8 mouse cellular contexts compared by ENCODE assay signal in the genomic region with DNA sequence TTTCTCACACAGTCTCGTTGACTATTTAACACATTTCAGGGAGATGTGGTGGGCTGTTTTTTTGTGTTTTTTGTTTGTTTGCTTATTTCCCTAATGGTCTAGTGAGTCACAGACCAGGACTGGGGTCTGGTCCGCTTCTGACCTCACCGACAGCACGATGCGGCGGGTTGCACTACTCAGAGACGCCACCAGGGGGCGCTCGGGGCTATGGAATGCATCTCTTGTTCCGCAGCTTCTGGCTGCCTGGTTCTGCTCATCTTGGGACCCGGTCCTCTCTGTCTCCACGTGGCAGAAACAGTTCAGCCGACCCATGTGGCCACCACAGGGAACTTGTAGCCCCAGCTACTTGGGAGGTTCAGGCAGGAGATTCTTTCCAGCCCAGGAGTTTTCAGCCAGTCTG. TPM values are rescaled to one million over a fixed set of nuclear protein-coding genes. Genes with fewer than 3 reads are reported as not detected.
DNase-seq lines count a peak whose midpoint lies in the region; ATAC-seq and TF ChIP-seq lines count a peak whose summit lies in the region.

No protein-coding gene starts in this region.

- no peaks in the 10 kb centered on the region for H3K9me3 ChIP-seq in intestine, postnatal 0 days (ENCODE audit: control insufficient read depth)
- no peaks in the 10 kb centered on the region for H3K9me3 ChIP-seq in limb, embryonic 11.5 days (ENCODE audit: control insufficient read depth, low read length)
- no peaks in the 10 kb centered on the region for H3K9me3 ChIP-seq in stomach, postnatal 0 days (ENCODE audit: control insufficient read depth, low read length)

- H3K27ac ChIP-seq in intestine, postnatal 0 days (ENCODE audit: low read depth, low read length), result no peak overlapping the region
- H3K27ac ChIP-seq in limb, embryonic 11.5 days (replicated peaks; ENCODE audit: low read depth, low read length), result no peak overlapping the region
- H3K27ac ChIP-seq in stomach, postnatal 0 days (replicated peaks), result 0 out of 2 replicates have a peak overlapping the region, but pooled peaks have one; percentile 35

- no peak for TF ChIP-seq EP300 in stomach, postnatal 0 days (optimal IDR thresholded peaks at IDR 0.05)

- H3K4me3 ChIP-seq in intestine, postnatal 0 days (ENCODE audit: low read depth, low read length), result no peak overlapping the region
- no peak overlapping the region for H3K4me3 ChIP-seq in limb, embryonic 11.5 days (ENCODE audit: low read depth, low read length)
- no peak overlapping the region for H3K4me3 ChIP-seq in stomach, postnatal 0 days (ENCODE audit: low read depth, low read length)

- no peak overlapping the region for H3K9ac ChIP-seq in intestine, postnatal 0 days (ENCODE audit: low read depth, low read length)
- peak overlapping the region; percentile 24; the same call in 1 of the 2 replicates for H3K9ac ChIP-seq in limb, embryonic 11.5 days (ENCODE audit: low read length)
- H3K9ac ChIP-seq in stomach, postnatal 0 days (ENCODE audit: low read length), result no peak overlapping the region

- ATAC-seq in common myeloid progenitor, adult 5-6 weeks (replicated peaks; ENCODE audit: low read depth, poor library complexity, severe bottlenecking), result peak; percentile 70
- peak; percentile 36; the same call in 1 of the 2 replicates for ATAC-seq in intestine, postnatal 0 days
- no peak for ATAC-seq in limb, embryonic 11.5 days (ENCODE audit: insufficient number of reproducible peaks, low FRiP score, low TSS enrichment, low read depth)
- ATAC-seq in stomach, postnatal 0 days (ENCODE audit: low FRiP score, low TSS enrichment), result peak; percentile 43

- H3K36me3 ChIP-seq in intestine, postnatal 0 days (ENCODE audit: control insufficient read depth, insufficient read depth), result no peaks in the 10 kb centered on the region
- H3K36me3 ChIP-seq in limb, embryonic 11.5 days (ENCODE audit: control insufficient read depth, insufficient read depth, low read length), result no peaks in the 10 kb centered on the region
- H3K36me3 ChIP-seq in stomach, postnatal 0 days (ENCODE audit: control insufficient read depth, insufficient read depth, low read length), result no peaks in the 10 kb centered on the region

- no peaks in the 10 kb centered on the region for H3K27me3 ChIP-seq in intestine, postnatal 0 days (replicated peaks; ENCODE audit: control insufficient read depth, insufficient read depth, low read length)
- H3K27me3 ChIP-seq in limb, embryonic 11.5 days (ENCODE audit: control insufficient read depth, insufficient read depth, low read length), result no peaks in the 10 kb centered on the region
- H3K27me3 ChIP-seq in stomach, postnatal 0 days (ENCODE audit: control insufficient read depth, insufficient read depth, low read length), result no peaks in the 10 kb centered on the region

- H3K4me2 ChIP-seq in intestine, postnatal 0 days (replicated peaks; ENCODE audit: low read depth), result no peak overlapping the region
- no peak overlapping the region for H3K4me2 ChIP-seq in limb, embryonic 11.5 days (ENCODE audit: low read depth, severe bottlenecking)
- no peak overlapping the region for H3K4me2 ChIP-seq in stomach, postnatal 0 days (replicated peaks; ENCODE audit: low read depth)

- H3K4me1 ChIP-seq in intestine, postnatal 0 days (replicated peaks; ENCODE audit: control insufficient read depth, insufficient read depth, low read length), result no peaks in the 10 kb centered on the region
- H3K4me1 ChIP-seq in limb, embryonic 11.5 days (ENCODE audit: control insufficient read depth, insufficient read depth, low read length), result peaks cover 3% of the 10 kb centered on the region; the same call in 1 of the 2 replicates
- 0 out of 2 replicates have a peak, but pooled peaks cover 1% of the 10 kb centered on the region for H3K4me1 ChIP-seq in stomach, postnatal 0 days (replicated peaks; ENCODE audit: control insufficient read depth, insufficient read depth)

- DNase-seq in 3T3-L1 (ENCODE audit: low read depth, low spot score), result peak; percentile 91
- DNase-seq in ZHBTc4 (ENCODE audit: low read depth, low spot score), result peak; percentile 95
- DNase-seq in gastrocnemius, postnatal 25 days, result peak; percentile 61
- DNase-seq in limb, embryonic 11.5 days (ENCODE audit: low spot score), result peak; percentile 97
- DNase-seq in naive thymus-derived CD4-positive, alpha-beta T cell, adult 2 months (ENCODE audit: low read depth), result peak; percentile 89
- DNase-seq in stomach, postnatal 0 days (ENCODE audit: low spot score), result peak; percentile 90

- peak; percentile 99 for TF ChIP-seq CTCF in intestine, postnatal 0 days (IDR thresholded peaks at IDR 0.05; ENCODE audit: low read depth)
- peak; percentile 98 for TF ChIP-seq CTCF in stomach, postnatal 0 days (IDR thresholded peaks at IDR 0.05; ENCODE audit: low read depth)

- WGBS in intestine, postnatal 0 days, result under 1% methylated on average over 13 of the region's 13 CpGs
- WGBS in limb, embryonic 11.5 days, result 2% methylated on average over 13 of the region's 13 CpGs
- 2% methylated on average over 13 of the region's 13 CpGs for WGBS in stomach, postnatal 0 days

RNA-seq across cellular contexts. Expression of a gene that starts 42.8 kb away (rescaled TPM):
- 9.4 and 13.0 TPM in 2 replicates for total RNA-seq in common myeloid progenitor, adult 5-6 weeks (2017)
- 10 to 100 TPM; 40.7 to 45.1 TPM for total RNA-seq in gastrocnemius, postnatal 25 days (2021)
- polyA plus RNA-seq in intestine, postnatal 0 days (2015; fragmentation: Nextera tagmentation; extraction: Ambion mirVana), result 22.8 and 23.9 TPM in 2 replicates
- 28.1 and 29.7 TPM in 2 replicates for polyA plus RNA-seq in limb, embryonic 11.5 days (2014; fragmentation: Nextera tagmentation; extraction: Ambion mirVana)
- polyA plus RNA-seq in stomach, postnatal 0 days (2015; fragmentation: Nextera tagmentation; extraction: Ambion mirVana), result 28.4 and 30.5 TPM in 2 replicates
